Mouse (Mus musculus) cerebellum, postnatal 4 days (tissue): Measurements from ENCODE around the gene Vmn1r1.
A peak's percentile ranks its signal among the peaks of the same experiment; 100 is the strongest.

Experiments
- DNase-seq, 2 experiments: peaks; one replicate each; pipeline ENCODE4 v3.0.0; 2022; ENCODE audit warnings: low spot score in 2 of 2, mixed read lengths in 1 of 2

Vmn1r1 gene

GRCm38 (mm10) chr1:182137204-182138125, 26.8 kb downstream of the Vmn1r1 start:
- DNase-seq: no peak

GRCm38 (mm10) chr1:182130830-182131229, 33.5 kb downstream of the Vmn1r1 start:
- peak in 1 of 2 experiments; percentile 37 for DNase-seq

DNA sequence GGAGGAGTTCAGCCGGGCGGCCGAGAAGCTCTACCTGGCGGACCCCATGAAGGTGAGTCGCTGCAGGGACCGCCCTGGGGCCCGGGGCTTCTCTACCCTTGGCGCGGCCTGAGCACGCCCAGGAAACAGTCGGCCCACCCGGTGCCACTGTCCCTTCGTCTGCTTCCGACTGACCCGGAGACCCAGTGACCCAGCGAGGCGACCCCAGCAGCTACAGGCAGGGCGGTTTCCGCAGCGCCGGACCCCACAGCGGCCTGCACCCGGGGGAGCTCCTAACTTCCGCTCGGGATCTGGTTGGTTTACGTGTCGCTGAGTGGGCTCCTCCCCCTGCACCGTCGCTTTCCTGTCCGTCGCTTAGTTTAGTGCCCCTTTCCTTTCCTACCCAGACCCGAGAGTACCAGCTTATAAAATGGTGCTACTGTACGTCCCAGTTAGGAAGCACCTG, 39.3 kb downstream of the Vmn1r1 start:
- DNase-seq: peak; percentile 70 to 83

DNA sequence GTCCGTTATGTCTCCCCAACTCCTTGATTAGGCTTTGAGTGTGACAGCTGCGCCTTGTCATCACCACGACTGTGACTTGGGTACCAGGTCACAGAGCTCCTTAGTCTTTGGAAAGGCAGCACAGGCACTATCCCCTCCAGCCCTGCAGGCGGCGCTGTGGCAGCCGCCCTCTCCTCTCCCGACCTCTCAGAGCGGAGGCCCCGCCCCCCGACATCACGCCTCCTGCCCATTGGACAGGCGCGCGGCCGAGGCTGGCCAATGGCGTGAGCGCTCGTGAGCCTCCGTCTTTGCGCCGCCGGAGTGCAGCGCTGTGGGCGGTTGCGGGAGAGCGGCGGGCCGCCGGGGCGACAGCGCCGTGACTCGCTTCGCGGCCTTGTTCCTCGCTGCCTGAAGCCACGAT, 39.8 kb downstream of the Vmn1r1 start, which contains the start of gene Srp9:
Srp9 (plus strand) TSS at position 232 of the 400 bp plus-strand sequence.
- DNase-seq: peak; percentile 94 to 99

GRCm38 (mm10) chr1:182122413-182122812, 41.9 kb downstream of the Vmn1r1 start:
- DNase-seq: no peak

GRCm38 (mm10) chr1:182115651-182116408, 48.5 kb downstream of the Vmn1r1 start:
- peak in 1 of 2 experiments; percentile 60 for DNase-seq

DNA sequence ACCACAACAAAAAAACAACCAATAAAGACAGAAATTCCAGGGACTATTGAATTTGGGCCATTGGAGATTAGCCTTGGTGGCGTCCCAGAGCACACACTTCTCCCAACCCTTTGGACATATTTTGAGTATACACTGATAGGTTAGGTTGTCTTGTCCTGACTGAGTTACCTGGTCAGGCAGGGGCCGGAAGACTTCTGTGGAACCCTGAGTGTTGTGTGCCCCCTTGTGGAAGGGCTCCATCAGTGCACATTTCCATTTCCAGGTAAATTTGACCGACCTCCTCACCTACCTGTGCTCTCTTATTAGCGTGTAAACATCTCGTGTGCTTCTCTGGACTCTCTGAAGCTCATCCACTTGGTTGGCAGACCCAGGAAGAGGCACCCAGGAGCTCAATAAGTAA, 49.1 kb downstream of the Vmn1r1 start:
- peak in 1 of 2 experiments; percentile 34 for DNase-seq

DNA sequence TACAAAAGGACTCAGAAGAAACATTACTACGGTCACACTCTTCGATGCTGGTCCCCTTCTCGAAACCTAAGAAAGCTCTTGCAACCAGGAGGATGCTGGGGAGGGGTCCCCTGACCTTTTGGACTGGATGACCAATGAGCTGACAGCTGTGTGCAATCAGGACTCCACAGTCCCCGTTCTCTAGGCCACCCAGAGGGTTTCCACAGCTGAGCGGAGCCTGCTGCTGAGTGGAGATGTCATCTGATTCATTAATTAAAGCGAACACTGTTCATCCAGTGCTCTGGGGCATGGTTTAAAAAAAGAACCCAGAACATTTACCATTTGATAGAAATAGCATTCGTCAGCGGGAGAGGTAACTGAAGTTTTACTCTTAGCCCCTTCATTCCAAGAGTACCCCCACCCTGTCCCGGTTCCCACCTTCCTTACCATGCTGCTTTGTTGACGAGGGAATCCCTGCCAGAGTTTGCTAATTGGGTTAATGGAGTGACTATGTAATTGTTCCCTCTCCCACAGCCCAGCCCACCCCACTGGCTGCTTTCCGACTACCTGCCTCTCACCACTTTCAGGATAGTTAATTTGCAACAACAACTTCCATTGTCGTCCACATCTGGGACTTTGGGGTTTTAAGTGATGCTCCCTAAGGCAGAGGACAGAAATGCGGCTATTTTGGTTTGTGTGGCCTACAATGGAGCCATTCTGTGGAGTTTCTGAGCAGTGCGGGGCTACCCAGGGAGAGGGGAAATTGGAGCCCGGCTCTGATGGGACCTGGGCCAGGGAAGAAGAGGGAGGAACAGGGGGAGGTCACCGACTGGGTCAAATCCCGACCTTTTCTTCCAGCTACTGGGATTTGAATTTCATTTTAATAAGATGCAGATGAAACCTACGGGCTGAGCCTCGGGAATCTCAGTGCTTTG, 50.4 kb downstream of the Vmn1r1 start:
- DNase-seq: no peak

DNA sequence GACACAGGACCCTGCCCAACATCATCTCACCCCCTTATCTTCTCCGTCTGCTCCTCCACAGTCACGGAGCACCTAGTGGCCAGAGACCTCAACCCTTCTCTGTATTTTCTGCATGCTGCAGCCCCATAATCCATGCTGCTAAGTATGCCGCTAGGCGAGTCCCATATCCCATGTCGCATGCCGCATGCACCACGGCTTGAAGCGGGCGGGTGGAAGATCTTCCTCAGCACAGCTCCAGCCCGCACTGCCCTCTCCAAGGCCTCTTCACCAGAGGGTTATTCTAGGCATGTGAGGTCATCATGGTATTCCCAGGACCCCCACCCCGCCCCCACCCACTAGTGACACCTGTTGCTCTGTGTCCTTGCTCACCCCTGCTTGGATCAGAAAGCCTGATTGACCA, 51.2 kb downstream of the Vmn1r1 start:
- DNase-seq: no peak

DNA sequence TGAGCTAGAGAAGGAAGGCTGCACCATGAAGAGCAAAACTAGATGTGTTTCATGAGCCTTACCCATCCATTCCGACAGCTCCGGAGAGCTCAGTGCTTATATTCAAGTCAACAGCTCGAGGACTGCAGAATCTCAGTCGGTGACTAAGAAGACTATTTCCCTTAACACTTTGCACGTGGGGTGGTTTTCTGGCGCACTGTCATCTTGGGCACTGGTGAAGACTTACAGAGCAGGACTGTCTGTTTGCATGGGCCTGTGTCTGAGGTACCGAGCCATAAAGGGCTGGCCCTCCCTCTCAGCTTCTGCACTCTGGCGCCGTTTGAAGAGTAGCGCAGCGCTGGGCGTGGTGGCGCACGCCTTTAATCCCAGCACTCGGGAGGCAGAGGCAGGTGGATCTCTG, 51.9 kb downstream of the Vmn1r1 start:
- DNase-seq: no peak

DNA sequence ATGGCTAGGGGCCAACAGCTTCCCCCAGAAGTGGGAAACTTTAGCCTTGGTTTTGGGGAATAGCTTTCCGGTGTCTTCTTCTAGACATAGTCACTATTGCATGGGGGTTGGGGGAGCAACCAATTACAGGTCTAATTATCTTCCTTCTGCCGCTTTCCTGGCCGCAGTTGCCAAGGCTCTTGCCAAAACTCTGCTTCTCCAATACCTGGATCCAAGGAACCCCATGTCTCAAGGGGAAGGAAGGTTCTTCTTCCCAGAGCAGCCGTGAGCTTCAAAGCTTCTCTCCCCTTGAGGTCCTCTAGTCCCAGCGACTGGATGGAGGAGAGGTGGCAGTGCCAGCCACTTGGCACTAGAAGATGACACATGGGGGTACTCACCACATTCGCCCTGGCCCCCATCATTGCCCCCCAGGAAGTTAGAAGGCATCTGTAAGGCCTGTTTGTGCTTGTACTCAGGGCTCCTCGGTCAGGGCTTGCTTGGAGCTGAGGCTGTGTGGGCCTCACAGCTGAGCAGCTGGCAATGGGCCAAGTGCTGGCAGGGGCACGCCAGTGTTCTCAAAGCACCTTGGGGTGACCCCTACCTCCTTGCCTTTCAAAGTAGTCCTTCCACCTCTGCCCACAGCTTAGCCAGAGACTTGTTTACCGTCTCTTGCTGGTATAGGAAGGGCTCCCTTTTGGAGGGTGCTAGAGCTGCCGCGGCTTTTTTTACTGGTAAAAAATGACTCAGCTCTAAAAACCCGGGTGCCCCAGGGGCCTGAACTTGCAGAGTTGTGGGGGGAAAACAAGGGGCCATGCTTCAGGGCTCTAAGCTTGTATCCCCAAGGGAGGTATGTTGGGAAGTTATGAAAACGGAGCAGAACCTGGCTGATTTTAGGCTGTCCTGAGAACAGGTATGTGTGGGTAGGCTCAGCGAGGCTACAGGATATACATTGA, 52.6 kb downstream of the Vmn1r1 start:
- DNase-seq: no peak

GRCm38 (mm10) chr1:182110708-182111385, 53.4 kb downstream of the Vmn1r1 start:
- peak in 1 of 2 experiments; percentile 43 for DNase-seq

DNA sequence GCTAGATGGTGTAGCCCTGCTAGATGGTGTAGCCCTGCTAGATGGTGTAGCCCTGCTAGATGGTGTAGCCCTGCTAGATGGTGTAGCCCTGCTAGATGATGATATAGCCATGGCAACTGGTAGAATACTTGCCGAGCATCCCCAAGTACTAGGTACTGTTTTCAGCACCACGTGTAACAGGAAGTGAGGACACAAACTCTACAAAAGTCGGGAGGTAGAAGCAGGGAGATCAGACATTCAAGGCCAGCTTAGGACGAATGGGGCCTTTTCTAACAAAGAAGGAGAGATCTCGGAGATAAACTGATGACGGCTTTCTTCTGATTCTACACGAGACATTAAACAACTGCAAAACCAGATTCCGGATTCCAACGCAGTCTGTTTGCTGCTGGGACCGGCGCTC, 54.1 kb downstream of the Vmn1r1 start:
- no peak for DNase-seq

GRCm38 (mm10) chr1:182108397-182109099, 55.7 kb downstream of the Vmn1r1 start:
- DNase-seq: no peak

GRCm38 (mm10) chr1:182107251-182107650, 57.0 kb downstream of the Vmn1r1 start:
- no peak for DNase-seq

GRCm38 (mm10) chr1:182105023-182105422, 59.3 kb downstream of the Vmn1r1 start:
- DNase-seq: no peak
